Mouse (Mus musculus): ENCODE data around the gene Olfr434. TPM values are rescaled to one million over a fixed set of nuclear protein-coding genes. Genes with fewer than 3 reads are reported as not detected.

Gene Olfr434
- total RNA-seq, 2 experiments from 2014 or later, result not detected

Other genes starting within 250 kb of the Olfr434 start
- gene Olfr441, start 106.7 kb upstream of the Olfr434 start, total RNA-seq (2021), result not detected
- not detected for gene Olfr237-ps1, start 66.5 kb upstream of the Olfr434 start, total RNA-seq (2021)
- not detected for gene Olfr437, start 49.7 kb upstream of the Olfr434 start, total RNA-seq (2021)
- gene Olfr13, start 40.9 kb upstream of the Olfr434 start, total RNA-seq (2021), result not detected
- gene Olfr435, start 15.9 kb upstream of the Olfr434 start, total RNA-seq (2021), result not detected
- gene Olfr47, start 18.5 kb downstream of the Olfr434 start, total RNA-seq (2021), result not detected
- 1 to 10 TPM; 2.6 to 3.4 TPM for gene Arhgef5, start 52.6 kb downstream of the Olfr434 start, total RNA-seq (2021)
- not detected for gene Nobox, start 96.5 kb downstream of the Olfr434 start, total RNA-seq (2021)